In genomic region chr15:99549901-99550300, GRCm38 (mm10) we compare ENCODE assay signal across 28 mouse cellular contexts. TPM values are rescaled to one million over a fixed set of nuclear protein-coding genes. Genes with fewer than 3 reads are reported as not detected.
"Had no signal": no experiment of that assay in that cellular context is flagged by ENCODE, and none has a peak within 500 bp of the region (broad histone marks: within the 10 kb centered on the region; RNA-seq: fewer than 3 reads in every experiment).

No protein-coding gene starts in this region.

- H3K4me3 ChIP-seq: liver, embryonic 13.5 days; midbrain, embryonic 12.5 days; midbrain, embryonic 15.5 days; neural tube, embryonic 12.5 days; neural tube, embryonic 15.5 days had no signal

- H3K4me1 ChIP-seq: liver, embryonic 13.5 days; midbrain, embryonic 12.5 days; midbrain, embryonic 15.5 days; neural tube, embryonic 12.5 days had no signal

- H3K9ac ChIP-seq: liver, embryonic 13.5 days; lung, embryonic 14.5 days; midbrain, embryonic 12.5 days; midbrain, embryonic 15.5 days; neural tube, embryonic 12.5 days; neural tube, embryonic 15.5 days had no signal

- H3K36me3 ChIP-seq: liver, embryonic 13.5 days; midbrain, embryonic 12.5 days; midbrain, embryonic 15.5 days; neural tube, embryonic 12.5 days; neural tube, embryonic 15.5 days had no signal

- DNase-seq: kidney, postnatal 14 days; kidney, postnatal 4 days; liver, embryonic 13.5 days; lung, embryonic 14.5 days; right cerebral cortex, adult 18-20 months; right cerebral cortex, postnatal 14 days; right cerebral cortex, postnatal 4 days; thymus, adult 2 months; thymus, postnatal 14 days; thymus, postnatal 4 days had no signal

- H3K27me3 ChIP-seq: midbrain, embryonic 12.5 days; midbrain, embryonic 15.5 days; neural tube, embryonic 12.5 days; neural tube, embryonic 15.5 days had no signal

- H3K27ac ChIP-seq: liver, embryonic 13.5 days; macrophage; midbrain, embryonic 12.5 days; midbrain, embryonic 15.5 days; neural tube, embryonic 12.5 days; neural tube, embryonic 15.5 days; stomach, postnatal 0 days had no signal

- H3K9me3 ChIP-seq: liver, embryonic 13.5 days; midbrain, embryonic 12.5 days; midbrain, embryonic 15.5 days; neural tube, embryonic 12.5 days; neural tube, embryonic 15.5 days had no signal

RNA-seq across cellular contexts. Expression of gene Faim2, which starts 21.9 kb away (rescaled TPM):
- polyA plus RNA-seq: limb, embryonic 11.5 days; liver, adult 2 months; macrophage had no signal

RNA-seq across cellular contexts. Expression of gene Aqp2, which starts 29.0 kb away (rescaled TPM):
- total RNA-seq: layer of hippocampus, adult 18-20 months; left cerebral cortex, adult 18-20 months; left cerebral cortex, postnatal 25 days; liver, adult 2 months; megakaryocyte, adult 5-6 weeks had no signal
- polyA plus RNA-seq: limb, embryonic 11.5 days; limb, embryonic 14.5 days; liver, adult 2 months; liver, embryonic 13.5 days; liver, embryonic 16.5 days; lung, embryonic 14.5 days; lung, postnatal 0 days; macrophage; midbrain, embryonic 12.5 days; midbrain, embryonic 15.5 days; neural tube, embryonic 12.5 days; neural tube, embryonic 15.5 days; stomach, embryonic 14.5 days; stomach, postnatal 0 days had no signal

RNA-seq across cellular contexts. Expression of gene Aqp5, which starts 40.7 kb away (rescaled TPM):
- total RNA-seq: layer of hippocampus, adult 18-20 months; megakaryocyte, adult 5-6 weeks had no signal
- polyA plus RNA-seq: limb, embryonic 11.5 days; liver, adult 2 months; macrophage had no signal

RNA-seq across cellular contexts. Expression of gene Aqp6, which starts 51.3 kb away (rescaled TPM):
- total RNA-seq: layer of hippocampus, adult 18-20 months; layer of hippocampus, postnatal 25 days; liver, adult 2 months; megakaryocyte, adult 5-6 weeks had no signal
- polyA plus RNA-seq: kidney, embryonic 16.5 days; limb, embryonic 11.5 days; liver, adult 2 months; liver, embryonic 13.5 days; liver, embryonic 16.5 days; lung, embryonic 14.5 days; lung, postnatal 0 days; macrophage; stomach, embryonic 14.5 days; stomach, postnatal 0 days had no signal
